Mouse (Mus musculus) kidney, adult 2 months (tissue): ENCODE measurements around the gene Acbd6. TPM values are rescaled to one million over a fixed set of nuclear protein-coding genes. Genes with fewer than 3 reads are reported as not detected.

Experiments
- DNase-seq: peaks from one replicate; pipeline ENCODE4 v3.0.0; 2021
- H3K27ac ChIP-seq: fragments of 200-500 bp; 2 replicates; pipeline ENCODE4 v1.5.1; 2012; ENCODE audit warnings: low read depth, low read length, control low read depth, inconsistent platforms; ENCODE audit not compliant: insufficient read depth
- H3K27me3 ChIP-seq: fragments of 200-500 bp; replicated peaks from 2 replicates; pipeline ENCODE4 v1.6.1; 2012; ENCODE audit warnings: mild to moderate bottlenecking, moderate library complexity, low read length, inconsistent platforms; ENCODE audit not compliant: control insufficient read depth, insufficient read depth
- H3K36me3 ChIP-seq: fragments of 200-500 bp; 2 replicates; pipeline ENCODE4 v1.6.1; 2012; ENCODE audit warnings: mild to moderate bottlenecking, moderate library complexity, low read length, inconsistent platforms; ENCODE audit not compliant: control insufficient read depth, insufficient read depth
- H3K4me1 ChIP-seq: fragments of 200-500 bp; 2 replicates; pipeline ENCODE4 v1.6.1; 2011; ENCODE audit warnings: low read length; ENCODE audit not compliant: control insufficient read depth, insufficient read depth
- H3K4me3 ChIP-seq: fragments of 200-500 bp; 2 replicates; pipeline ENCODE4 v1.5.1; 2011; ENCODE audit warnings: mild to moderate bottlenecking, low read depth, low read length, control low read depth; ENCODE audit not compliant: insufficient read depth
- CTCF ChIP-seq: fragments of 200-500 bp; conservative IDR thresholded peaks from 2 replicates; pipeline ENCODE4 v1.5.1; 2011; ENCODE audit warnings: low read depth, mild to moderate bottlenecking, control low read depth, low read length, moderate library complexity, mixed read lengths; ENCODE audit not compliant: insufficient read depth, insufficient read length
- POLR2A ChIP-seq: fragments of 200-500 bp; IDR thresholded peaks from one replicate; pipeline ENCODE4 v1.6.1; 2011; ENCODE audit warnings: low read depth, low read length, control low read depth
- WGBS: fragments of 180-500 bp; shearing (Covaris S2); methylation state at CpG from one replicate; pipeline ENCODE4 v1.1.7; 2018; 5-methylcytosine and 5-hydroxymethylcytosine counted together
- polyA plus RNA-seq: library from polyadenylated mRNA; depleted of rRNA; stranded (reverse); fragments of >200 nt; gene quantifications from 2 replicates; pipeline ENCODE4 v1.2.3, GENCODE M21; 2012

Acbd6 gene
- polyA plus RNA-seq, 1 experiment: 75.4 TPM

- Histone ChIP-seq H3K4me3 (no peak overlapping the region), H3K36me3 (no peaks in the 10 kb centered on the region), H3K4me1 (no peaks in the 10 kb centered on the region; the same call in 1 of the 2 replicates), H3K27me3 (no peaks in the 10 kb centered on the region), H3K27ac (no peak overlapping the region)
- no peak for TF ChIP-seq POLR2A
- TF ChIP-seq CTCF: no peak
- WGBS: 90% methylated on average over 5 of the region's 5 CpGs
- DNase-seq: no peak
Observed at GRCm38 (mm10) chr1:155703191-155703680, 145.3 kb downstream of the Acbd6 start.

GRCm38 (mm10) chr1:155704182-155704581 is 146.3 kb downstream of the Acbd6 start:
- Histone ChIP-seq H3K27me3 (no peaks in the 10 kb centered on the region), H3K36me3 (no peaks in the 10 kb centered on the region), H3K4me3 (no peak overlapping the region), H3K4me1 (no peaks in the 10 kb centered on the region), H3K27ac (no peak overlapping the region)
- TF ChIP-seq CTCF: no peak
- TF ChIP-seq POLR2A: no peak
- DNase-seq: no peak
- WGBS: 59% methylated on average over 5 of the region's 5 CpGs

GRCm38 (mm10) chr1:155713306-155713705 is 155.4 kb downstream of the Acbd6 start:
- no peak for DNase-seq
- H3K27me3 ChIP-seq: no peaks in the 10 kb centered on the region
- no peaks in the 10 kb centered on the region for H3K36me3 ChIP-seq
- 46% methylated on average over 2 of the region's 2 CpGs for WGBS
- TF ChIP-seq CTCF (no peak), POLR2A (no peak)
- no peak overlapping the region for H3K27ac ChIP-seq
- no peaks in the 10 kb centered on the region for H3K4me1 ChIP-seq
- no peak overlapping the region for H3K4me3 ChIP-seq

- no peaks in the 10 kb centered on the region for H3K27me3 ChIP-seq
- H3K4me1 ChIP-seq: no peaks in the 10 kb centered on the region
- DNase-seq: no peak
- H3K27ac ChIP-seq: no peak overlapping the region
- no peak overlapping the region for H3K4me3 ChIP-seq
- TF ChIP-seq POLR2A: no peak
- TF ChIP-seq CTCF: no peak
- H3K36me3 ChIP-seq: no peaks in the 10 kb centered on the region
Observed at GRCm38 (mm10) chr1:155715366-155715765, 157.4 kb downstream of the Acbd6 start.

- whole genome bisulfite sequencing: 93% methylated on average over 12 of the region's 12 CpGs
- Histone ChIP-seq H3K27ac (no peak overlapping the region), H3K36me3 (no peaks in the 10 kb centered on the region), H3K4me3 (no peak overlapping the region), H3K27me3 (no peaks in the 10 kb centered on the region), H3K4me1 (no peaks in the 10 kb centered on the region)
- no peak for TF ChIP-seq CTCF
- TF ChIP-seq POLR2A: no peak
- DNase-seq: no peak
Observed at GRCm38 (mm10) chr1:155717301-155717700, 159.4 kb downstream of the Acbd6 start.

- Histone ChIP-seq H3K4me3 (no peak overlapping the region), H3K36me3 (no peaks in the 10 kb centered on the region), H3K27me3 (no peaks in the 10 kb centered on the region), H3K27ac (no peak overlapping the region), H3K4me1 (no peaks in the 10 kb centered on the region)
- WGBS: 73% methylated on average over 3 of the region's 3 CpGs
- no peak for DNase-seq
- TF ChIP-seq CTCF (no peak), POLR2A (no peak)
Observed at GRCm38 (mm10) chr1:155718851-155719250, 160.9 kb downstream of the Acbd6 start.

GRCm38 (mm10) chr1:155720006-155720405 is 162.1 kb downstream of the Acbd6 start:
- no peak for TF ChIP-seq CTCF
- TF ChIP-seq POLR2A: no peak
- Histone ChIP-seq H3K4me3 (no peak overlapping the region), H3K36me3 (no peaks in the 10 kb centered on the region), H3K27me3 (no peaks in the 10 kb centered on the region), H3K4me1 (no peaks in the 10 kb centered on the region), H3K27ac (no peak overlapping the region)
- WGBS: 35% methylated on average over 5 of the region's 5 CpGs
- no peak for DNase-seq
